Mouse (Mus musculus) testis, adult 2 months (tissue): ENCODE measurements around the gene Lrrc66.

Experiments
- CTCF ChIP-seq: fragments of 200-500 bp; IDR thresholded peaks from 2 replicates; pipeline ENCODE4 v1.5.1; 2012; ENCODE audit warnings: low read depth, mild to moderate bottlenecking, inconsistent platforms, low read length, moderate library complexity; ENCODE audit not compliant: control insufficient read depth, insufficient read depth, insufficient replicate concordance
- POLR2A ChIP-seq: fragments of 200-500 bp; IDR thresholded peaks from 2 replicates; pipeline ENCODE4 v1.6.1; 2012; ENCODE audit warnings: low read depth, mild to moderate bottlenecking, inconsistent platforms, low read length, moderate library complexity; ENCODE audit not compliant: control insufficient read depth

- TF ChIP-seq CTCF: no peak
- TF ChIP-seq POLR2A: no peak
Measured at GRCm38 (mm10) chr5:73615211-73615610, 17.1 kb downstream of the Lrrc66 start.
